Mouse (Mus musculus) midbrain, postnatal 0 days (tissue): ENCODE measurements around the gene Bloc1s6. TPM values are rescaled to one million over a fixed set of nuclear protein-coding genes. Genes with fewer than 3 reads are reported as not detected.
A peak's percentile ranks its signal among the peaks of the same experiment; 100 is the strongest.

Source experiments
- ATAC-seq: fragments of 200-750 bp; cut with Nextera tagmentation; 2 replicates; pipeline ENCODE4 v1.8.0; 2017; ENCODE audit warnings: moderate number of reproducible peaks, mild to moderate bottlenecking, moderate TSS enrichment, moderate library complexity; ENCODE audit not compliant: low FRiP score
- DNase-seq: peaks from one replicate; pipeline ENCODE4 v3.0.0-alpha.2; 2015; ENCODE audit warnings: low spot score
- H3K27ac ChIP-seq: fragments of 300-500 bp; sonication (generic); 2 replicates; pipeline ENCODE4 v1.5.1; 2014; ENCODE audit warnings: low read depth, mild to moderate bottlenecking, low read length, mixed read lengths
- H3K27me3 ChIP-seq: fragments of 300-500 bp; sonication (generic); 2 replicates; pipeline ENCODE4 v1.6.1; 2014; ENCODE audit warnings: low read length, control low read depth, mixed read lengths; ENCODE audit not compliant: insufficient read depth
- H3K36me3 ChIP-seq: fragments of 300-500 bp; sonication (generic); 2 replicates; pipeline ENCODE4 v1.6.1; 2014; ENCODE audit warnings: low read length, control low read depth, mixed read lengths; ENCODE audit not compliant: insufficient read depth
- H3K4me1 ChIP-seq: fragments of 300-500 bp; sonication (generic); 2 replicates; pipeline ENCODE4 v1.6.1; 2014; ENCODE audit warnings: mild to moderate bottlenecking, control low read depth, antibody characterized with exemption, low read length, mixed read lengths; ENCODE audit not compliant: insufficient read depth
- H3K4me2 ChIP-seq: fragments of 300-500 bp; sonication (generic); 2 replicates; pipeline ENCODE4 v1.6.1; 2014; ENCODE audit warnings: low read depth, mild to moderate bottlenecking, low read length, mixed read lengths; ENCODE audit not compliant: poor library complexity, severe bottlenecking
- H3K4me3 ChIP-seq: fragments of 300-500 bp; sonication (generic); 2 replicates; pipeline ENCODE4 v1.5.1; 2014; ENCODE audit warnings: low read depth, mild to moderate bottlenecking, low read length, moderate library complexity
- H3K9ac ChIP-seq: fragments of 300-500 bp; sonication (generic); replicated peaks from 2 replicates; pipeline ENCODE4 v1.6.1; 2014; ENCODE audit warnings: mild to moderate bottlenecking, low read length, moderate library complexity, mixed read lengths; ENCODE audit not compliant: poor library complexity, severe bottlenecking
- H3K9me3 ChIP-seq: fragments of 300-500 bp; sonication (generic); 2 replicates; pipeline ENCODE4 v1.6.1; 2016; ENCODE audit warnings: low read length, control low read depth
- CTCF ChIP-seq: IDR thresholded peaks from 2 replicates; pipeline ENCODE4 v1.5.1; 2016; ENCODE audit warnings: antibody characterized with exemption, mild to moderate bottlenecking
- WGBS: fragments of 180-500 bp; shearing (Covaris S2); extraction: QIAGEN DNeasy Blood & Tissue Kit; methylation state at CpG from one replicate; pipeline ENCODE4 v1.1.7; 2014; 5-methylcytosine and 5-hydroxymethylcytosine counted together
- polyA plus RNA-seq: library from polyadenylated mRNA; unstranded; fragments of >200 nt; fragmentation: Nextera tagmentation; extraction: Ambion mirVana; gene quantifications from 2 replicates; pipeline ENCODE4 v1.2.1, GENCODE M21; 2015
- total RNA-seq: library from RNA; depleted of rRNA; stranded (reverse); fragments of >200 nt; gene quantifications from 2 replicates; pipeline ENCODE4 v1.2.3, GENCODE M21; 2014

The Bloc1s6 gene
- total and polyA plus RNA-seq, 2 experiments from 2014 or later = 76.7 to 115 TPM

- Histone ChIP-seq H3K9me3 (no peaks in the 10 kb centered on the region), H3K4me1 (no peaks in the 10 kb centered on the region), H3K9ac (no peak overlapping the region), H3K27ac (no peak overlapping the region), H3K36me3 (no peaks in the 10 kb centered on the region), H3K27me3 (no peaks in the 10 kb centered on the region), H3K4me2 (no peak overlapping the region), H3K4me3 (no peak overlapping the region)
- TF ChIP-seq CTCF = no peak
- WGBS = 89% methylated on average over 3 of the region's 3 CpGs
- ATAC-seq (no peak), DNase-seq (no peak)
These were observed 21.9 kb upstream of the Bloc1s6 start for GRCm38 (mm10) chr2:122716301-122716842.

GRCm38 (mm10) chr2:122719232-122719631 lies 19.1 kb upstream of the Bloc1s6 start:
- ATAC-seq (no peak), DNase-seq (no peak)
- 51% methylated on average over 1 of the region's 1 CpGs for WGBS
- H3K4me3 ChIP-seq = no peak overlapping the region
- H3K4me2 ChIP-seq = no peak overlapping the region
- H3K27ac ChIP-seq = no peak overlapping the region
- H3K27me3 ChIP-seq = no peaks in the 10 kb centered on the region
- H3K9ac ChIP-seq = no peak overlapping the region
- TF ChIP-seq CTCF = no peak
- H3K36me3 ChIP-seq = no peaks in the 10 kb centered on the region
- no peaks in the 10 kb centered on the region for H3K9me3 ChIP-seq
- no peaks in the 10 kb centered on the region for H3K4me1 ChIP-seq

- ATAC-seq (no peak), DNase-seq (no peak)
- Histone ChIP-seq H3K9ac (no peak overlapping the region), H3K4me2 (no peak overlapping the region), H3K4me3 (no peak overlapping the region), H3K9me3 (no peaks in the 10 kb centered on the region), H3K27me3 (no peaks in the 10 kb centered on the region), H3K27ac (no peak overlapping the region), H3K4me1 (no peaks in the 10 kb centered on the region), H3K36me3 (no peaks in the 10 kb centered on the region)
- no peak for TF ChIP-seq CTCF
- WGBS = 87% methylated on average over 3 of the region's 3 CpGs
These were observed 17.7 kb upstream of the Bloc1s6 start for GRCm38 (mm10) chr2:122720564-122720963.

- Histone ChIP-seq H3K4me1 (no peaks in the 10 kb centered on the region), H3K36me3 (no peaks in the 10 kb centered on the region), H3K4me2 (no peak overlapping the region), H3K27me3 (no peaks in the 10 kb centered on the region), H3K9ac (no peak overlapping the region), H3K4me3 (no peak overlapping the region), H3K9me3 (no peaks in the 10 kb centered on the region), H3K27ac (no peak overlapping the region)
- 61% methylated on average over 10 of the region's 10 CpGs for WGBS
- TF ChIP-seq CTCF = peak; percentile 57
- DNase-seq (no peak), ATAC-seq (no peak)
These were observed 12.7 kb upstream of the Bloc1s6 start for GRCm38 (mm10) chr2:122725604-122726003.

GRCm38 (mm10) chr2:122731456-122731855 lies 6.8 kb upstream of the Bloc1s6 start:
- DNase-seq = no peak
- Histone ChIP-seq H3K4me2 (no peak overlapping the region), H3K36me3 (no peaks in the 10 kb centered on the region), H3K9ac (no peak overlapping the region), H3K27ac (no peak overlapping the region), H3K4me1 (no peaks in the 10 kb centered on the region), H3K27me3 (peaks cover 8% of the 10 kb centered on the region; the same call in 1 of the 2 replicates), H3K4me3 (no peak overlapping the region), H3K9me3 (no peaks in the 10 kb centered on the region)
- ATAC-seq = no peak
- 74% methylated on average over 2 of the region's 2 CpGs for WGBS
- TF ChIP-seq CTCF = no peak

- peaks cover 6% of the 10 kb centered on the region; the same call in 1 of the 2 replicates for H3K36me3 ChIP-seq
These were observed 720 bp downstream of the Bloc1s6 start for GRCm38 (mm10) chr2:122739023-122739422.

More at GRCm38 (mm10) chr2:122739023-122739422, 720 bp downstream of the Bloc1s6 start:
- Histone ChIP-seq H3K4me3 (peak overlapping the region; percentile 62), H3K9me3 (no peaks in the 10 kb centered on the region), H3K9ac (peak overlapping the region; percentile 74), H3K27me3 (peaks cover 4% of the 10 kb centered on the region; the same call in 1 of the 2 replicates), H3K4me1 (peaks cover 5% of the 10 kb centered on the region; the same call in 1 of the 2 replicates), H3K4me2 (peak overlapping the region; percentile 49), H3K27ac (peak overlapping the region; percentile 86)
- ATAC-seq (no peak), DNase-seq (peak; percentile 9)
- no peak for TF ChIP-seq CTCF
- 34% methylated on average over 7 of the region's 7 CpGs for WGBS
